Mouse (Mus musculus) limb, embryonic 13.5 days (tissue): ENCODE results near the gene Mylk4. TPM values are rescaled to one million over a fixed set of nuclear protein-coding genes. Genes with fewer than 3 reads are reported as not detected.

Experiments
- ATAC-seq: fragments of 200-750 bp; cut with Nextera tagmentation; 2 replicates; pipeline ENCODE4 v1.8.0; 2017; ENCODE audit warnings: low read depth, moderate number of reproducible peaks, moderate TSS enrichment; ENCODE audit not compliant: low FRiP score
- H3K27ac ChIP-seq: fragments of 300-500 bp; sonication (generic); 2 replicates; pipeline ENCODE4 v1.5.1; 2015; ENCODE audit warnings: inconsistent platforms, mild to moderate bottlenecking, moderate library complexity
- H3K27me3 ChIP-seq: fragments of 300-500 bp; sonication (generic); 2 replicates; pipeline ENCODE4 v1.6.1; 2015; ENCODE audit warnings: mild to moderate bottlenecking, inconsistent platforms
- H3K36me3 ChIP-seq: fragments of 300-500 bp; sonication (generic); 2 replicates; pipeline ENCODE4 v1.6.1; 2015; ENCODE audit warnings: inconsistent platforms, mild to moderate bottlenecking, moderate library complexity
- H3K4me1 ChIP-seq: fragments of 300-500 bp; sonication (generic); 2 replicates; pipeline ENCODE4 v1.6.1; 2015; ENCODE audit warnings: inconsistent platforms
- H3K4me2 ChIP-seq: fragments of 300-500 bp; sonication (generic); replicated peaks from 2 replicates; pipeline ENCODE4 v1.6.1; 2015; ENCODE audit warnings: inconsistent platforms, mild to moderate bottlenecking, moderate library complexity
- H3K4me3 ChIP-seq: fragments of 300-500 bp; sonication (generic); 2 replicates; pipeline ENCODE4 v1.5.1; 2015; ENCODE audit warnings: moderate library complexity, mild to moderate bottlenecking, inconsistent platforms
- H3K9ac ChIP-seq: fragments of 300-500 bp; sonication (generic); 2 replicates; pipeline ENCODE4 v1.6.1; 2015; ENCODE audit warnings: mild to moderate bottlenecking, inconsistent platforms
- H3K9me3 ChIP-seq: fragments of 300-500 bp; sonication (generic); 2 replicates; pipeline ENCODE4 v1.6.1; 2016; ENCODE audit warnings: inconsistent platforms
- WGBS: fragments of 180-500 bp; shearing (Covaris S2); methylation state at CpG from one replicate; pipeline ENCODE4 v1.1.7; 2015; 5-methylcytosine and 5-hydroxymethylcytosine counted together
- polyA plus RNA-seq: library from polyadenylated mRNA; unstranded; fragments of >200 nt; fragmentation: Nextera tagmentation; extraction: Ambion mirVana; gene quantifications from 2 replicates; pipeline ENCODE4 v1.2.1, GENCODE M21; 2015

Mylk4 gene
- polyA plus RNA-seq, 1 experiment from 2014 or later, result 4.7 TPM

DNA sequence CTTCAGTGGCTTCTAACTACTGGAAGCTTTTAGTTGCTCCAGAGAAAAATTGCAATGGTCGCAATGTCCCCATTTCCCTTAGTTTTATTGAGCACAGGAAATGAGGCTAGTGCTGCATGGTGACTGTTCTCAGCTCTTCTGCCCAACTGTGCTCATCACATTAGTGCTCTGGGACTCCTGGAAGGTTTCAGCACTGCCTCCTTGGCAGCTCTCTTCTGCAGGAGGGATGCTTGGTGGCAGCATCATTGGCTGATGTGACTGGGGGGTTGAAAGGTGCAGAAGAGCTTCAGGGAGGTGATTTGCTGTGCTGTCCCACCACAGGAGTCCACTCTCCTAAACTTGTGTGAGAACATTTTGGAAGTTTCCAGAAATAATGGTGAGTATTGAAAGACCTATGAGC, 84.4 kb downstream of the Mylk4 start:
- no peak overlapping the region for H3K4me3 ChIP-seq
- H3K36me3 ChIP-seq, result no peaks in the 10 kb centered on the region
- no peak overlapping the region for H3K27ac ChIP-seq
- ATAC-seq, result no peak
- no peaks in the 10 kb centered on the region for H3K9me3 ChIP-seq
- WGBS, result 85% methylated on average over 1 of the region's 1 CpGs
- H3K27me3 ChIP-seq, result no peaks in the 10 kb centered on the region
- no peak overlapping the region for H3K9ac ChIP-seq
- peaks cover 12% of the 10 kb centered on the region; the same call in 1 of the 2 replicates for H3K4me1 ChIP-seq
- H3K4me2 ChIP-seq, result no peak overlapping the region

DNA sequence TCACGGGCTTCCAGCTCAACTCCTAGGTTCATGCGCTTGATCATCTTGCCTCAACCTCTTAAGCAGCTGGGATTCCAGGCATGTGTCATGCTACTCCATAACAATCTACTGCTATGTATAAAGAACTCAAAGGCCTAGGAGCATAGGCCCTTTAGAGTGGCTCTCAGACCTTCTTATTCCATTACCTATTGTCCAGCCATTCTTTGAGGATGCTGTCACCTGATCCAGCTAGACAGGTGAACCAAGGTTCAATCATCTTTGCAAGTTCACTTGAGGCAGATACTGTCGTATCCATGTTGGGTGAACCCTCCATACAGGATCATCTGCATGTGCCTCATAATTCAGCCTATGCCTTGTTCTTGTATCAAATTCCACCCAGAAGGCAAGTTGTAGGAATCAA, 84.8 kb downstream of the Mylk4 start:
- Histone ChIP-seq H3K4me1 (peaks cover 10% of the 10 kb centered on the region; the same call in 1 of the 2 replicates), H3K27me3 (no peaks in the 10 kb centered on the region), H3K4me2 (no peak overlapping the region), H3K9ac (no peak overlapping the region), H3K4me3 (no peak overlapping the region), H3K27ac (no peak overlapping the region), H3K9me3 (no peaks in the 10 kb centered on the region), H3K36me3 (no peaks in the 10 kb centered on the region)
- WGBS, result 93% methylated on average over 3 of the region's 3 CpGs
- ATAC-seq, result no peak

DNA sequence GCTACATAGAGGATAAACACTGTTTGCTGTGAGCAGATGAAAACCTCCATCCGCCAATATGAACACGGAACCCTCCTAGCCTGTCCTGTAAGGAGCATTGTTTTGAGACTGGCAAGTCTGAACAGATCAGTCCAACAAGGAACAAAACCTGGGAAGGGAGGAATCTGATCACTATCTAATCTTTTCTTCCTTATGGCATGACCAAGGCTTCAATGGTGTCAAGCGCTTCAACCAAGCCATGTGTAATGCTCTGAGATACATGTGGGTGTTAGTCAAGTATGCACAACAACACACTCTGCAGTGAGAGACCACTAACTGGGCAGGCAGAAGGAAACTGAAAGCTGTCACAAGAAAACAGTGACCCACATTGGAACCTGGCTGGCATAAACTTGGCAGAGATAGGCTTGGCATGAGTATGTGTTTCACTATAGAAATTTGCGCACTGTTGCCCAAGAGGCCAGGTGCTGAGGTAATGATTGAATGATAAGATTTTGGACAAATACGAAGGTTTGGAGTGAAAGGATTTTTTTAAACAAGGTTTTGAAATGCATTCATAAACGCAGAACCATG, 89.8 kb downstream of the Mylk4 start:
- Histone ChIP-seq H3K36me3 (no peaks in the 10 kb centered on the region), H3K9ac (no peak overlapping the region), H3K9me3 (no peaks in the 10 kb centered on the region), H3K27me3 (no peaks in the 10 kb centered on the region), H3K4me2 (no peak overlapping the region), H3K4me3 (no peak overlapping the region), H3K4me1 (no peaks in the 10 kb centered on the region), H3K27ac (no peak overlapping the region)
- WGBS, result 90% methylated on average over 6 of the region's 6 CpGs
- ATAC-seq, result no peak

DNA sequence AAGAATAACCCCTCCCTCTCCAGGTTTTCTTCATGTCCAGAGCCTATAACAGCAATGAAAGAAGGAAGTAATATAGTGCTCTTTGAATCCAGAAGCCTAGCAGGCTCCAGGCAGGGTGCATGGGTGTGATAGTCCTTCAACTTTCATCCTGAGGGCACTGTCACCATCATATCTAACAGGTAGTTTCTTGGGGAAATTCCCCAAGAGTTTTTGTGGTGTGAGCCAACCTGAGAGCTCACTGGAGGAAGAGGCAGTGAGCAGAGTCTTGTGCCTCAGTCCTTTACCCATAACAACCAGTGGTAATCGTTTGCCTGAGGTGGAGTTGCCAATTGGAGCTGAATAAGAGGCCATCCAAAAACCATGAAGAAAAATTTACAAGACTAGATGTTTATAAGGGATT, 91.2 kb downstream of the Mylk4 start:
- Histone ChIP-seq H3K27me3 (no peaks in the 10 kb centered on the region), H3K9me3 (no peaks in the 10 kb centered on the region), H3K27ac (no peak overlapping the region), H3K4me1 (no peaks in the 10 kb centered on the region), H3K4me3 (no peak overlapping the region), H3K9ac (no peak overlapping the region), H3K4me2 (no peak overlapping the region), H3K36me3 (no peaks in the 10 kb centered on the region)
- no peak for ATAC-seq
- 60% methylated on average over 1 of the region's 1 CpGs for WGBS

DNA sequence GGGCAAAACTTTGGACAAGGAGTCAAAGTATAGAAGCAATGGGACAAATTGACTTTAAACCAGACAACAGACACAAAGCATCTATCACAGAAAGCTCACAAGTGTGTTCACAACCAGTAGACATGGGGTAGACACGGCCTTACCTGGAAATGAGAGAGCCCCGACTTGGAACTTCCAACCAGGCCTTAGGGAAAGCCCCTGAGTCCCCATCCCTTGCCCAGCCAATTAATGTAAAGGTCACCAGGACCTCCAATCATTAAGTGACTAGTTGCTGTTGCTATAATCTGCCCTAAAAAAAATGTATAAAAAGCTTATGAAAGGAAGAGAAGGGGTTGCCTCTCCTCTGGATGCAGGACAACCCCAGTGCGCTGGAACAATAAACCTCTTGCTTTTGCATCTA, 93.5 kb downstream of the Mylk4 start:
- Histone ChIP-seq H3K27ac (no peak overlapping the region), H3K4me1 (no peaks in the 10 kb centered on the region), H3K4me3 (no peak overlapping the region), H3K9me3 (no peaks in the 10 kb centered on the region), H3K36me3 (no peaks in the 10 kb centered on the region), H3K9ac (no peak overlapping the region), H3K4me2 (no peak overlapping the region), H3K27me3 (no peaks in the 10 kb centered on the region)
- WGBS, result 81% methylated on average over 3 of the region's 3 CpGs
- no peak for ATAC-seq

DNA sequence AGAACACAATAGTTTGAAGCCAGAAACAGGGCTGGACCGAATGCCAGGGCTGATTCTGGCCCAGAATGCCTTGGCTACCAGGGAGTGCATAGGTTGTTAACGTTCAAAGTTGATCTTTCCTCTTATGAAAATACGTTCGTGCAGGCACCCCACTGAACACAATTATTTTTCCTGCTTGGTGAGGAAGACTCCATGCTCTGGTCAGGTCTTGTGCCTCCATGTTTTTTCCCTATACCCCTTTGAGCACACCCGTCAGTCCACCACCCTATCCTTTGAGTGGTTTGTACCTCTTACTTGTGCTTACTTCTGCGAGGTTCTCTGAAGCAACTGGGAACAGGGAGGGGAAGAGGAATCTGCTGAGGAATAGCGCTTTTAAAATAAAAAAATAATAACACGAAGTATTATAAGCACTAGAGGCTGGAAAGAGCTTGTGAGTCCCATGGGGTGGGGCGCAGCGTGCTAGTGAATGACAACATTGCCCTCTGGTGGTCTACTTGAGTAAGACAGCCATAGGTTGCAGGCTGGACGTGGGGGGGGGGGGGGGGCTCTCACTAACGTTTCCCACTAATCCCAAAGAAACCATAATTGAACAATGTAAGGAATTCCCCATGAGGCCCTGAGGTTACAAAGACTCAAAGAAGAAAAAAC, 102.8 kb downstream of the Mylk4 start:
- no peaks in the 10 kb centered on the region for H3K36me3 ChIP-seq
- ATAC-seq, result peak; percentile 85
- 29% methylated on average over 12 of the region's 12 CpGs for WGBS
- no peak overlapping the region for H3K4me3 ChIP-seq
- H3K9me3 ChIP-seq, result no peaks in the 10 kb centered on the region
- H3K9ac ChIP-seq, result no peak overlapping the region
- H3K4me1 ChIP-seq, result peaks cover 5% of the 10 kb centered on the region
- peaks cover 7% of the 10 kb centered on the region; the same call in 1 of the 2 replicates for H3K27me3 ChIP-seq
- no peak overlapping the region for H3K27ac ChIP-seq
- H3K4me2 ChIP-seq, result peak overlapping the region; percentile 41

DNA sequence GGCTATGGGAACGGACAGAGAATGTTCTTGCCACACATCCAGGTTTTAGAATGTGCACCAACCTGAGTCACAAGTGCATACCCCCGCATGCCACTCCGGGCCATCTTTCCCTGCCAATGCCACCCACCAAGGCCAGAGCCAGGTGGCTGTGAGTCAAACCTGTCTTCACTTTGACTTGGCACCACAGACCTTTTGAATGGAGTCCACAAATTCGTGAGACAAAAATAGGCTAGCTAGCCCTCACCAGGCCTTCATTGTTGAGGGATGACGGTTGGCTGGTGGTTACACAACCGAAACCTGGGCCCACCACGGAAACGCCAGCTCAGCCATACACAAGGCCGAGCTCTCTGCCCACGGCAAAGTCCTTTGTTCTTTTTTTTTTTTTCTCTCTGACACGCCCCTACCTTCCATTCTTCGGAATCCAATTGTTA, 103.6 kb downstream of the Mylk4 start:
- ATAC-seq, result no peak
- no peak overlapping the region for H3K27ac ChIP-seq
- WGBS, result 79% methylated on average over 12 of the region's 12 CpGs

DNA sequence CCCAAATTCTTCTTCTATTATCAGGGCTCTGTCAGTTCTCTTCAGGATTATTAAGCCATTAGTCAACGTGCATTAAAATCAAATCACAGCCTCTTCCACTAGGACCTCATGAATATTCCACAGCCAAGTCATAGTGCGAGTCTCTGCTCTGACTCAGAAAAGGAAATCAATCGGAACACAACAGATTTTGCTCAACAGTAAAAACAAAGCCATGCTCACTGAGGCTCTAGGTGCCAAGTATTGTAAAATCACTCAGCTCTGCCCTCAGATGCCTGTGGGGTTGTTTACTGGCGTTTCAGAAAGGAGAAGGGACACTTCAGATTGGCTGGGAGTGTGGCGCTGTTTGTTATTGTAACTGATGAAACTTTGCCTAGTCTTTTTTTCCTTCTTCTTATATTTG, 104.8 kb downstream of the Mylk4 start:
- no peaks in the 10 kb centered on the region for H3K36me3 ChIP-seq
- H3K27ac ChIP-seq, result no peak overlapping the region
- H3K27me3 ChIP-seq, result peaks cover 7% of the 10 kb centered on the region; the same call in 1 of the 2 replicates
- no peak overlapping the region for H3K9ac ChIP-seq
- 76% methylated on average over 5 of the region's 5 CpGs for WGBS
- H3K4me2 ChIP-seq, result no peak overlapping the region
- H3K4me3 ChIP-seq, result no peak overlapping the region
- peaks cover 5% of the 10 kb centered on the region for H3K4me1 ChIP-seq
- no peaks in the 10 kb centered on the region for H3K9me3 ChIP-seq
- ATAC-seq, result no peak

More for the DNA sequence above, 103.6 kb downstream of the Mylk4 start:
- no peak overlapping the region for H3K4me3 ChIP-seq
- H3K36me3 ChIP-seq, result no peaks in the 10 kb centered on the region
- H3K4me2 ChIP-seq, result no peak overlapping the region
- H3K27me3 ChIP-seq, result peaks cover 7% of the 10 kb centered on the region; the same call in 1 of the 2 replicates
- no peak overlapping the region for H3K9ac ChIP-seq
- H3K4me1 ChIP-seq, result peaks cover 5% of the 10 kb centered on the region
- no peaks in the 10 kb centered on the region for H3K9me3 ChIP-seq

DNA sequence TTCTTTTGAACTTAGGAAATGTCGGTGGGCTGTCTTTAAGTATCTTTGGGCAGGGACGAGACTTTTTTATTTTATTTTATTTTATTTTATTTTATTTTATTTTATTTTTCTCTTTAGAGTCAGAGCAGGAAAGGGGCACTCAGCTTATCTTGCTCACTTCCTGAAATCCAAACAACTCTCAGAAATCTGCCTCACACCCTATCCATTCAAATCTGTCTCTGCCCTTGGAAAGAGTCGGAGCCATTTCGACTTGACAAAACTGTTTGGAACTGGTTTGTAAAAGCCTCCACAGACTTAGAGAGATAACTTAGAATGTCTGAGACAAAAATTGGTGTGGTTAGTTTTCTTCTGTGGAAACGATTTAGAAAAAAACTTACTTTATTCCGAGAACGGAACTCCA, 113.0 kb downstream of the Mylk4 start:
- H3K36me3 ChIP-seq, result no peaks in the 10 kb centered on the region
- peaks cover 25% of the 10 kb centered on the region for H3K27me3 ChIP-seq
- no peak for ATAC-seq
- no peak overlapping the region for H3K9ac ChIP-seq
- no peak overlapping the region for H3K27ac ChIP-seq
- no peak overlapping the region for H3K4me2 ChIP-seq
- H3K9me3 ChIP-seq, result no peaks in the 10 kb centered on the region
- peaks cover 7% of the 10 kb centered on the region; the same call in 1 of the 2 replicates for H3K4me1 ChIP-seq
- 66% methylated on average over 7 of the region's 7 CpGs for WGBS
- H3K4me3 ChIP-seq, result no peak overlapping the region

DNA sequence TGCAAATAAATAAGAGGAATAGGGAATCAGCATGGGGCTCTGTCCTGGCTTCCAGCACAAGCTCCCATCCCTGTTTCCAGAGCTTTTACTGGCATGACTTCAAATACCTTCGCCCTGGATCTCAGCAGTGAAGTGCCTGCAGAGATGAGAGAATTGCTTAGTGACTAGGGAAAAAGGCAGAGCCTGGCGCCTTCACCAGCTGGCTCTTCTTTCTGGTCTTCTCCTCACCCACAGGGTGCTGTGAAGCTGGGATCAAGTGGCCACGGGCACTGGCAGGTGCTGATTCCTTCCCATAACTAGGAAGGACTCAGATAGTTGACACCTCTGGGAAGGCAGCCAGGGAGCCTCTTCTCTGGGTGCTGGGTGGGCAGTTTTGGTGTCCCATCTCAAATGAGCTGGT, 115.5 kb downstream of the Mylk4 start:
- 70% methylated on average over 3 of the region's 3 CpGs for WGBS
- Histone ChIP-seq H3K9ac (no peak overlapping the region), H3K27me3 (peaks cover 30% of the 10 kb centered on the region), H3K4me3 (no peak overlapping the region), H3K27ac (no peak overlapping the region), H3K36me3 (no peaks in the 10 kb centered on the region), H3K9me3 (no peaks in the 10 kb centered on the region), H3K4me2 (no peak overlapping the region), H3K4me1 (peaks cover 10% of the 10 kb centered on the region; the same call in 1 of the 2 replicates)
- ATAC-seq, result no peak

DNA sequence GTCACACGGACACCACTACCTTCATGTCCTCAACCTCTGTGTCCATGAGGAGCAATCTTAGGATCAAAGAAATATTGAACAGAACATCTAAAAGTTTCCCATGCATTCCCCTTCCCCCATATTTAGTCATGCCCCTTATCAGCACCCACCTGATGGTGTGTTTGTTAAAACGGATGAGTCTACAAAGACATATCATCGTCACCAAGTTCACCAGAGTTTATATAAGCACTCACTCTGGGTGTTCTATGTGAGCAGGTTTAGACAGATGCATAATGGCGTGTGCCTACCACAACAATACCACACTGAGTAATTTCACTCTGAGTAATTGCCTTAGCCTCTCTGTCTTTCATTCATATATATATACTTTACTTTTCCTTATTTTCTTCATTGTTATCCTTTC, 116.4 kb downstream of the Mylk4 start:
- H3K4me1 ChIP-seq, result peaks cover 10% of the 10 kb centered on the region; the same call in 1 of the 2 replicates
- H3K27me3 ChIP-seq, result peaks cover 30% of the 10 kb centered on the region
- no peaks in the 10 kb centered on the region for H3K9me3 ChIP-seq
- no peak overlapping the region for H3K4me3 ChIP-seq
- 79% methylated on average over 4 of the region's 4 CpGs for WGBS
- no peak overlapping the region for H3K9ac ChIP-seq
- no peak for ATAC-seq
- H3K27ac ChIP-seq, result no peak overlapping the region
- no peak overlapping the region for H3K4me2 ChIP-seq
- H3K36me3 ChIP-seq, result no peaks in the 10 kb centered on the region

DNA sequence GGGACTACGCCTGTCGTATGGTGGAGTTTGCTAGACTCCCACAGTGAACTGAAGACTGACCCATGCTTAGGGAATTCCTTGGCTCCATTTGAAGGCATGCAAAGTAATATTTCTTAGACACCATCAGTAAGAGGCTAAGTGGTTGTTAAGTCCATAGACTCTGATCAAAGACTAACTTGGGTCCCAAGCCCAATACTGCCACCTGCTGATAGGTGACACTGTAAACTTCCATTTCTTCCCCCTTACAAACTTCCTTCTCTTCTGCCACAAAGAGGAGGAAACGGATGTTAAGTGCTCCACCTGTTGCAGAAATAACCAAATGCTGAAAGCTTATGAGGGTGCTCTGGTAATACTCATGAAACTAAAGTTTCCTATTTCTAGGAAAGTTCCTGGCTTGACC, 121.7 kb downstream of the Mylk4 start:
- WGBS, result 64% methylated on average over 3 of the region's 3 CpGs
- H3K27ac ChIP-seq, result no peak overlapping the region

DNA sequence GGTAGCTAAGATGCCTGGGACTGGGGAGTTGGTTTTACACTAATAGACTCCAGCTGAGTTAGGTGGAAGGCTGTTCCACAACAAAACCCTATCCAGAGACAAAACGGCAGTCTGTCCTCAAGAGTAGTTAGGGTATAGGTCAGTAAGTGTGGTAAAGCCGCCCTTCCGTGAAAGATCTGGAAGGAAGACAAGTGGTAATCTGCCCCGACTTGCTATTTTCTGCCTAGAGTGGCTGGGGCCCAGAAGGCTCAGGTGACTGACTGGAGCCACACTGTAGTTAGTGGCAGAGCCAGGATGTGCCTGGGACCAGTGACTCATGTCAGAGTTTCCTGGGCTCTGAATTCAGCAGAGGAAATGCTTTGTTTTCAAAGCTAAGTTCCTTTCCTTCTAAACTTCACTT, 123.5 kb downstream of the Mylk4 start:
- Histone ChIP-seq H3K9ac (no peak overlapping the region), H3K4me1 (peaks cover 9% of the 10 kb centered on the region), H3K9me3 (no peaks in the 10 kb centered on the region), H3K27me3 (0 out of 2 replicates have a peak, but pooled peaks cover under 1% of the 10 kb centered on the region), H3K36me3 (no peaks in the 10 kb centered on the region), H3K4me2 (no peak overlapping the region), H3K27ac (0 out of 2 replicates have a peak overlapping the region, but pooled peaks have one; percentile 52), H3K4me3 (no peak overlapping the region)
- WGBS, result 36% methylated on average over 4 of the region's 4 CpGs
- ATAC-seq, result no peak

More for the DNA sequence above, 121.7 kb downstream of the Mylk4 start:
- Histone ChIP-seq H3K36me3 (no peaks in the 10 kb centered on the region), H3K4me2 (no peak overlapping the region), H3K4me1 (peaks cover 9% of the 10 kb centered on the region), H3K4me3 (no peak overlapping the region), H3K27me3 (peaks cover 12% of the 10 kb centered on the region), H3K9me3 (no peaks in the 10 kb centered on the region), H3K9ac (no peak overlapping the region)
- no peak for ATAC-seq
